Mouse (Mus musculus): ENCODE data around the gene Pex5.
A peak's percentile ranks its signal among the peaks of the same experiment; 100 is the strongest.
"Not testable (repeated sequence)": the region's sequence is repeated elsewhere in the genome, so short reads cannot be mapped to it uniquely, and the experiment has no call there.

Gene Pex5

GRCm38 (mm10) chr6:124427289-124427688 is 12.4 kb upstream of the Pex5 start:
- peak; percentile 55 for DNase-seq (ENCODE audit: low spot score)

- DNase-seq (ENCODE audit: low spot score) = no peak
Measured at GRCm38 (mm10) chr6:124426604-124427003, 11.7 kb upstream of the Pex5 start.

- DNase-seq (ENCODE audit: low spot score) = no peak
Measured at GRCm38 (mm10) chr6:124425523-124425922, 10.7 kb upstream of the Pex5 start.

- not testable (repeated sequence) for DNase-seq (ENCODE audit: low spot score)
Measured at GRCm38 (mm10) chr6:124425042-124425441, 10.2 kb upstream of the Pex5 start.

GRCm38 (mm10) chr6:124424068-124424498 is 9.2 kb upstream of the Pex5 start:
- DNase-seq (ENCODE audit: low spot score) = no peak

- DNase-seq (ENCODE audit: low spot score) = no peak
Measured at GRCm38 (mm10) chr6:124418686-124419085, 3.8 kb upstream of the Pex5 start.

GRCm38 (mm10) chr6:124415347-124416088 is 651 bp upstream of the Pex5 start:
- peak; percentile 83 for DNase-seq (ENCODE audit: low spot score)

GRCm38 (mm10) chr6:124414150-124414926 is 529 bp downstream of the Pex5 start:
- DNase-seq (ENCODE audit: low spot score) = no peak

- no peak for DNase-seq (ENCODE audit: low spot score)
Measured at GRCm38 (mm10) chr6:124413770-124414149, 1.1 kb downstream of the Pex5 start.

GRCm38 (mm10) chr6:124408355-124408754 is 6.5 kb downstream of the Pex5 start:
- no peak for DNase-seq (ENCODE audit: low spot score)

- no peak for DNase-seq (ENCODE audit: low spot score)
Measured at GRCm38 (mm10) chr6:124407180-124407579, 7.7 kb downstream of the Pex5 start.

GRCm38 (mm10) chr6:124406326-124406725 is 8.5 kb downstream of the Pex5 start:
- no peak for DNase-seq (ENCODE audit: low spot score)

- no peak for DNase-seq (ENCODE audit: low spot score)
Measured at GRCm38 (mm10) chr6:124399738-124400137, 15.1 kb downstream of the Pex5 start.

- not testable (repeated sequence) for DNase-seq (ENCODE audit: low spot score)
Measured at GRCm38 (mm10) chr6:124394991-124395390, 19.9 kb downstream of the Pex5 start.

GRCm38 (mm10) chr6:124380142-124380541 is 34.7 kb downstream of the Pex5 start:
- DNase-seq (ENCODE audit: low spot score) = no peak

GRCm38 (mm10) chr6:124379331-124379730 is 35.5 kb downstream of the Pex5 start:
- peak; percentile 42 for DNase-seq (ENCODE audit: low spot score)

- no peak for DNase-seq (ENCODE audit: low spot score)
Measured at GRCm38 (mm10) chr6:124377494-124378255, 37.2 kb downstream of the Pex5 start.

- DNase-seq (ENCODE audit: low spot score) = no peak
Measured at GRCm38 (mm10) chr6:124376311-124376710, 38.6 kb downstream of the Pex5 start.

- DNase-seq (ENCODE audit: low spot score) = no peak
Measured at GRCm38 (mm10) chr6:124375435-124375884, 39.4 kb downstream of the Pex5 start.

GRCm38 (mm10) chr6:124374683-124375082 is 40.2 kb downstream of the Pex5 start:
- no peak for DNase-seq (ENCODE audit: low spot score)

GRCm38 (mm10) chr6:124373584-124374206 is 41.2 kb downstream of the Pex5 start:
- no peak for DNase-seq (ENCODE audit: low spot score)

GRCm38 (mm10) chr6:124364328-124364727 is 50.5 kb downstream of the Pex5 start:
- DNase-seq (ENCODE audit: low spot score) = no peak

Measured in left cerebral cortex, adult 11 months (tissue).